Mouse (Mus musculus) T-cell, adult 66 days (primary cell): Measurements from ENCODE around the gene Nos3. TPM values are rescaled to one million over a fixed set of nuclear protein-coding genes. Genes with fewer than 3 reads are reported as not detected.

Experiments
- total RNA-seq, 2 experiments: library from RNA; stranded (reverse); gene quantifications; 3 replicates in 1 of 2; 4 replicates in 1 of 2; pipeline ENCODE4 v1.2.4; 2023

Gene Nos3
- not detected for total RNA-seq

DNA sequence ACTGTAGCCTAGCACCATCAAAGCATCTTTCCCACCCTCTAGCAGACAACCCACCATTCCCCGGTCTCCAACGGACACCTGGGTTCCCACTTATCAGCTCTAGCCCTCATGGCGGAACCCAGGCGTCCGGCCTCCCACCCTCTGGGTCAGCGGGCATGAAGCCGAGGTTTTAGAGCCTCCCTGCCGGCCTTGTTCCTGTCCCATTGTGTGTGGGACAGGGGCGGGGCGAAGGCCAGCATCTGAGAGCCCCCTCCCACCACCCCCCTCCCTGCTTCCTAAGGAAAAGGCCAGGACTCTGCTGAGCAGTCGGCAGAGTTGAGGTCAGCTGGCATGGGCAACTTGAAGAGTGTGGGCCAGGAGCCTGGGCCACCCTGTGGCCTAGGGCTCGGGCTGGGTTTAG lies at the start of gene Nos3:
Gene Nos3, plus strand, starts transcription at position 303 of the 400 bp plus-strand sequence.

DNA sequence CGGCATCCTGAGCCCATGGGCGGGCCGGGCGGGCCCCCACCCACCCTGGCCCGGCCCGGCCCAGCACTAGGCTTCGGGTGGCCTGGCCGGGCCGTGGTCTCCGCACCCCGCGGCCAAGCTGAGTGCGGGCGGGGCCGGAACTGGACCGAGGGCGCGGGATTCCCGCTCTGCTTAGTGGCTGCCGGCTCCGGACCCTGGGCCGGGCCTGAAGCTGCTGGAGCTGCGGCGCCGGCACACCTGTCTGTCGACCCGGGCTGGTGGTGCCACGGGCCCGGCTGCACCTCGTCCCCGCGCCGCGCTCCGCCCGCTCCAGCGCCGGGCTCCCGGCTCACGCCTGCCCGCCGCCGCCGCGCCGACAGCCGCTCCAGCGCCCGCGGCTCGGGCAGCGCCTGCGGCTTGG lies 13.3 kb upstream of the Nos3 start, which contains the start of gene Kcnh2:
Gene Kcnh2, minus strand, starts transcription at position 327 of the 400 bp plus-strand sequence.

DNA sequence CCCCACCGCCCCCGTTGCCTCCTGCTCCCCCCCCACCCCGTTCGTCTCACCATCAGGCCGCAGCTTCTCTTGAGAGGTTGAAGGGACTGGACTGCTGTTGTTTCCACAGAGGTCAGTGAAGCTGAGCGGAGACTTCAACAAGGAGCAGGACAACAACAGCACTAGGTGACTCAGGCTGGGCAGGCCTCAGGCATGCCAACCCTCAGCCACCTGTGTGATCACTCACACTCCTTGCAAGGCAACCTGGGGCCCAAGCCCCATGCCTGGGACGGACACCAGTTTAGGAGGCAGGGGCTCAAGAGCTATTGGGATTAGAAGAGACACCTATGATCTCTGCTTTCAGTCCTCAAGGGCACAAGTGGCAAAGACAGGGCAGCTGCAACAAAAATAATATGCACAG lies 27.3 kb downstream of the Nos3 start, which contains the start of gene Atg9b:
Gene Atg9b, minus strand, starts transcription at position 280 of the 400 bp plus-strand sequence.

DNA sequence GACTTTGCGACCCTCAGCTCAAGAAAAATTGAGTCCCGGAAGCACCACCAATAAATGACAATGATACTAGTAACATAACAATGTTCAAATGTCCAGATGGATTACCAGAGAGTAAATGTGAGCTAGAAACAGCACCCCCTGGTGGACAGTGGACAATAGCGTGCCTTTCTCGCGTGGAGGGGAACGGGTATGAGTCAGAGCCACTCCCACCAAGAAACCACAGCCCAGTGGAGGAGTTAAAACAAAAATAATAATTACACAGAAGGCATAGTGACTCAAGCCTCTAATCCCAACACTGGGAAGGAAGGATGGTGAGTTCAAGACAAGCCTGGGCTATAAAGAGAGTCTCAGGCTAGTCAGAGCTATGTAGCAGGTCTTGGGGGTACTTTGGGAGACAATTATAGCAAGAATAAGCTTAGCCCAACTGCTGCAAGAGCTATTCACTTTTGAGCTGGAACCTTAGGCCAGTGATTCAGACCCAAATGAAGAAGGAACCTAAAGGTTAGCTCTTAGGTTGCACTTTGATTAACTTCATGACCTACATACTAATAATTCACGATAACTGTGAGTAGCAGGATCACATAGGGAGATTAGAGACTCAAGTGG lies 28.9 kb downstream of the Nos3 start, which contains the start of gene Abcb8:
Gene Abcb8, plus strand, starts transcription at position 272 of the 606 bp plus-strand sequence.

DNA sequence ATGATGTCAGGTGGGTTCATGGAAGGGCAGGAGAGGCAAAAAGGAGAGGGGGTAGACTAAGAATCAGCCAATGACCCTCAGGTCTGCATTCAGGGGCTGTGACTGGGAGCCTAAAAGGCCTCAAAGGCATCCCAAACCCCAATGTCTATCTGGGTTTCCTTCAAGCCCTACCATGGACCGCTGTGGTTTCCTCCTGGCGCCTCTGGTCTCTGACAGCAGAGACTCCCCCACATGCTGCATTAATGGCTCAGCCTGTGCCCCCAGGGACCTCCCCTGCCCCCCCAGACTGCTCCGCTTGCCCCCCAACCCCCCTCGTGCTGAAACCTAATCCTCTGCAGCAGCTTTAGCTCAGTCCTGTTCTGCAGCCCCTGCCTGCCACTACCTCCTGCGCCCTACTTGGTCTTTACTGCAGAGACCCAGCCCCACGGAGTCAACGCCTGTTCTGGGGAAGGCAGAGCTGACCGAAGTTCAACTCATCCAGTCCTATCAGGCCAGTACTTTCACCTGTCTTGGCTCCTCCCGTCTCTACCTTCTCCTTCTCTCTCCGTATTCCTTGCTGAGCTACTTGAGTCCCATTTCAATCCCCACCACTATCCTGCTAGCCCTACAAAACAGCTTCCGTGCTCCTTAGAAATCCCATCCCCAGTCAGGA lies 48.6 kb downstream of the Nos3 start, which contains the start of gene Asic3:
Gene Asic3, plus strand, starts transcription at position 351 of the 652 bp plus-strand sequence.

DNA sequence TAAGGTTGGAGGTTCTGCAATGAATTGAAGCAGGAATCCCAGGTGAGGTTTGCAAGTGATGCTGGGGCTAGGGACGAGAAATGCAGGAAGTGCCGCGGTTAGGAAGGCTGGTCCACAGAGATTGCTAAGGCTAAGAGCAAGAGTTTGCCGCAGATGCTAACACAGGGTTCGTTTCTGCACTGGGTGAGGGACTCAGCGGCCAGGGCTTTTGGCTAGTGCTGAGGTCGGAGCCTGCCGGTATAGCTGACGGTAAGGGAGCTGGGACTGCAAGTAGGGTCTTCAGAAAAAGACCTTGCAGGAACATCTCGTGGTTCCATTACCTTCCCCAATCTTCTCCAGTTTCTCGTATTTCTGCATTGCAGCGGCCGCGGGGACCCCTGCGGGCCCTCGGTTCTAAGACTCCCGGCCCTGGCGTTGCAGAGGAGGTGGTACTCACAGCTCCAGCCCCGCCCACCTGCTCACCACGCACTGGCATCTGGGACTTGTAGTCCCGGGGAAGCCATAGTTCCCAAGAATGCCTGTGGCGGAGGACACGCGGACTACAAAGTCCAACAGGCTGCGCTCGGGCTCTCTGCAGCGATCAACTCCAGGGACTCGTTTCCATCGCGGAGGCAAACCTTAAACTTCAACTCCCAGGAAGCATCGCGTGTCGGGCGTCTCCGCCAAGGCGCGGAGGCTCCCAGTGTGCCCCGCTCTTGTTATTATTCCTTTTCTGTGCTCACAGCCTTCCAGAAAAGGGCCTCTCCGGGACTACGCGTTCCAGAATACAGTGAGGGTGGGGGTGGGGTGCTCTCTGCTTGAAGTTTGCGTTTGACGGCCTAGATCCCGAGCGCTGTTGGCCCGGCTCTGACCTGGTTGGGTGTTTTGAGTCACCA lies 58.8 kb downstream of the Nos3 start, which contains the start of the genes Cdk5 and Slc4a2:
Gene Cdk5, minus strand, starts transcription at position 402 of the 875 bp plus-strand sequence.
Gene Slc4a2, plus strand, starts transcription at position 709 of the 875 bp plus-strand sequence.

Other genes starting within 250 kb of the Nos3 start
- 1 to 10 TPM; 5.9 to 9.2 TPM for gene Nupl2, start 199.8 kb upstream of the Nos3 start, total RNA-seq
- gene Kcnh2, start 13.2 kb upstream of the Nos3 start, total RNA-seq = 1 to 10 TPM; 5.3 to 6.7 TPM
- gene Atg9b, start 27.3 kb downstream of the Nos3 start, total RNA-seq = under 1 TPM; 0.18 to 0.50 TPM
- 10 to 100 TPM; 20.7 to 25.5 TPM for gene Abcb8, start 28.9 kb downstream of the Nos3 start, total RNA-seq
- under 1 TPM in 1 of 2 experiments, not detected in 1; 0.62 TPM for gene Asic3, start 48.6 kb downstream of the Nos3 start, total RNA-seq
- 10 to 100 TPM; 29.6 to 43.1 TPM for gene Cdk5, start 58.7 kb downstream of the Nos3 start, total RNA-seq
- gene Slc4a2, start 59.0 kb downstream of the Nos3 start, total RNA-seq = 10 to 100 TPM; 53.8 to 84.9 TPM
- gene Fastk, start 80.5 kb downstream of the Nos3 start, total RNA-seq = 100 to 1,000 TPM in 1 of 2 experiments, 10 to 100 TPM in 1; 90.8 to 104 TPM
- gene Tmub1, start 83.0 kb downstream of the Nos3 start, total RNA-seq = 10 to 100 TPM; 26.0 to 28.0 TPM
- 10 to 100 TPM; 82.7 to 91.3 TPM for gene Agap3, start 87.4 kb downstream of the Nos3 start, total RNA-seq
- gene Gbx1, start 162.4 kb downstream of the Nos3 start, total RNA-seq = not detected
- not detected for gene Asb10, start 176.2 kb downstream of the Nos3 start, total RNA-seq
- gene 4931409K22Rik, start 192.0 kb downstream of the Nos3 start, total RNA-seq = not detected
- 10 to 100 TPM; 46.5 to 47.9 TPM for gene Abcf2, start 212.7 kb downstream of the Nos3 start, total RNA-seq
- 10 to 100 TPM; 41.0 to 42.2 TPM for gene Chpf2, start 221.9 kb downstream of the Nos3 start, total RNA-seq